Mouse (Mus musculus) bone marrow, adult 2 months (tissue): ENCODE data around the gene Dnajc5.

Source experiments
- CTCF ChIP-seq: fragments of 200-500 bp; IDR thresholded peaks from 2 replicates; pipeline ENCODE4 v1.5.1; 2011; ENCODE audit warnings: low read length, control low read depth; ENCODE audit not compliant: control insufficient read depth, insufficient read depth
- POLR2A ChIP-seq: fragments of 200-500 bp; IDR thresholded peaks from 2 replicates; pipeline ENCODE4 v1.6.1; 2011; ENCODE audit warnings: low read depth, mild to moderate bottlenecking, control low read depth, low read length, borderline replicate concordance; ENCODE audit not compliant: control insufficient read depth

- TF ChIP-seq CTCF = no peak
- TF ChIP-seq POLR2A = no peak
Observed at GRCm38 (mm10) chr2:181600226-181600758, 80.0 kb downstream of the Dnajc5 start.
